Mouse (Mus musculus): ENCODE measurements at regions not wholly inside any gene's neighbourhood (a gene's known extent, or its start where the extent isn't known, plus 50 kb on each side); places are given as distances from the start of the nearest gene placed in this dataset.
A peak's percentile ranks its signal among the peaks of the same experiment; 100 is the strongest.

DNA sequence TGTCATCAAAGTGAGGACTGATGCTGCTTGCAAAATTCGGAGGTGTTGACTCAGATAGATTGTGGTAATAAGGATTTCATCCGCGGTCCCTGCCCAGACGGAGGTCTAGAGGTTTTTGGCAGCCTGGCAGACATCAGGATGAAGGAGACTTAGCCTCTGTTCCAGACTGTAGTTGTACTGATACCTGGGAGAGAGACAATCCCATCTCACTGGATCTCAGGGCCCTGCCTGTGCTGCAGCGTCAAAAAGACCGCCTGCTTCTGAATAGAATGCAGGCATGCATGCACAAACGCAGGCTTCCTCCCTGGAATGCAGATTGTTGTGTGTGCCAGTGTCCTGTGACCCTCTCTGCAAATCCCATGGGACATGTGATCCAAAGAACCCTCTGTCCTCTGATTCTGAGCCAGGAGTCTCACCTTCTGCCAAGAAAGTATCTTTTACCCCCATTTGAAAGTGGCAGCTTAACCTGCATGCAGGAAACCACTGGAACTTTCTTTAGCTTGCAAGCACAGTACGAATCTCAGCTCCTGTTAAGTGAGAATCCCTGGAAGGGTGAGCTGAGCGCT, 155.2 kb downstream of the Syk start:
- no peaks in the 10 kb centered on the region for H3K36me3 ChIP-seq
- no peaks in the 10 kb centered on the region for H3K27me3 ChIP-seq
- H3K4me1 ChIP-seq (replicated peaks) = peaks cover 17% of the 10 kb centered on the region
- no peaks in the 10 kb centered on the region for H3K9me3 ChIP-seq (replicated peaks)
- H3K4me3 ChIP-seq = no peak overlapping the region
- ATAC-seq (replicated peaks; ENCODE audit: insufficient number of reproducible peaks, insufficient read depth, low FRiP score, low read depth) = no peak
- WGBS = 63% methylated on average over 9 of the region's 9 CpGs
- H3K27ac ChIP-seq = no peak overlapping the region
- no peak overlapping the region for H3K9ac ChIP-seq
- H3K4me2 ChIP-seq = no peak overlapping the region

DNA sequence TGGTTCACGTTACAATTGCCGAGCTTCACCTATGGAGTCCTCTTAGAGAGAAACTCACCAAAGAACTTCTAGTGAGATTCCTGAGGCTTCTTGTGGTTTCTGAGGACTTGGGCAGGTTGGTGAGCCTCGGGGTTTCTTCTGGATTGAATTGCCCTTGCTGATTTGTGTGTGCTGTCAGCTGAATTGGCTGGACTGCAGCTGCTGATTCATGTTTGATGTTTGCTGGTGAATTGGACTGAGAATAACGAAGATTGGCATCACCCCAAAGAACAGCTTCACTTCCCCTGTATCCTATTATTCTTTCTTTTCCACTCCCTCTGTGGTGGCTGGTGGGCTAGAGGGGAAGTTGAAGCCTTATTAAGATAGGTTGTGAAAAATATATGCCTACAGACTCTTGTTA, 158.4 kb downstream of the Syk start:
- no peak overlapping the region for H3K4me3 ChIP-seq
- H3K4me2 ChIP-seq = no peak overlapping the region
- no peaks in the 10 kb centered on the region for H3K9me3 ChIP-seq (replicated peaks)
- H3K36me3 ChIP-seq = no peaks in the 10 kb centered on the region
- peaks cover 7% of the 10 kb centered on the region for H3K4me1 ChIP-seq (replicated peaks)
- H3K9ac ChIP-seq = no peak overlapping the region
- no peaks in the 10 kb centered on the region for H3K27me3 ChIP-seq
- H3K27ac ChIP-seq = no peak overlapping the region
- WGBS = 77% methylated on average over 4 of the region's 4 CpGs
- ATAC-seq (replicated peaks; ENCODE audit: insufficient number of reproducible peaks, insufficient read depth, low FRiP score, low read depth) = no peak

DNA sequence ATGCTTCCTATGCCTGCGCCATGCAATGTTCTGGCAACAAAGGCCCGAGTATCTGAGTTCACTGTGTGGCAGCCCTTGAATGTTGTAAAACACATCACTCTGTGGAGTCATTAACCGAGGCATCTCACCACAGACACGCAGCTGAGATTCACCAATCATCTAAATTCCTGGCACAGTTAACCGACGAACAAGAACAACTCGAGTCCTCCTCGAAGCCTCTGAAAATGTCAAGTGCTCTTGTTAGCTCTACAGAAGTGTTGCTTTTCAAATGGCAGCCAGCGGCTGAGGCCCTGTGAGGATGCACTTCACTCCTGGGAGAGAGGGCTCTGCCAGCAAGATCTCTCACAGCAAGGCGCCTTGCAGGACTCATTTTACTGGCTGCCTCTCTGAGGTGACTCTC, 173.0 kb downstream of the Syk start:
- no peak for ATAC-seq (replicated peaks; ENCODE audit: insufficient number of reproducible peaks, insufficient read depth, low FRiP score, low read depth)
- H3K36me3 ChIP-seq = no peaks in the 10 kb centered on the region
- WGBS = 47% methylated on average over 10 of the region's 10 CpGs
- H3K27me3 ChIP-seq = no peaks in the 10 kb centered on the region
- H3K4me3 ChIP-seq = no peak overlapping the region
- no peak overlapping the region for H3K27ac ChIP-seq
- H3K4me2 ChIP-seq = no peak overlapping the region
- H3K9me3 ChIP-seq (replicated peaks) = no peaks in the 10 kb centered on the region
- H3K9ac ChIP-seq = no peak overlapping the region
- peaks cover 16% of the 10 kb centered on the region for H3K4me1 ChIP-seq (replicated peaks)

DNA sequence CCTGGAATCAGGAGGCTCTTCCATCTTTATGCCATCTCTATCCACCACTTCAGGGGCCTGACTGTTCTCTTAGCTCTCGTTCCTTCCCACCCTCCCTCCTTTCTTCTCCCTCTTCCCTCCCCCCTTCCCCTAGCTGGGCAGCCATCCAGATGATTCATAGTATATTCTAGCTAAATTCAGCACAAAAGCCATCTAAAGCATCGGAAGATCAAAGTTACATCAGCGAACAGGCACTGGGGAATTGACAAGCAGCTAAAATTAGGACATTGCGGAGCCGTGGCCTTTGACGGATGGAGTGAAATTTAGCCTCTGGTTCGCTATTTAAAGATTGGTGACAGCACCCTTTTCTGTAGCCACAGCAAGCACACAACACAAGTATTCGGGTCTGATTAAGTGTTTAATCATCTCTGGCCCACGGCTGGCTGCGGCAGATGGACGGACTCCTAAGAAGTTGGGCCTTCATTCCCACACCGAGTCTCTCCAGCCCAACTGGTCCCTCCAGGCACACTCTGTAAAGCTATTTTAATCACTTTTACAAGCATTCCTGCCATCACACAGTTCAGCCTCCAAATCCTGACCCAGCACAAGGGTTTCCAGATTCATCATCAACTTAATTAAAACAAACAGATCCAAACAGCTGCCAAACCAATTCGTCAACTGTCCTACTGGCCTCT, 163.8 kb downstream of the Auh start:
- no peaks in the 10 kb centered on the region for H3K9me3 ChIP-seq (replicated peaks)
- H3K4me2 ChIP-seq = peak overlapping the region; percentile 12
- no peaks in the 10 kb centered on the region for H3K36me3 ChIP-seq
- no peak overlapping the region for H3K4me3 ChIP-seq
- H3K9ac ChIP-seq = no peak overlapping the region
- H3K27me3 ChIP-seq = no peaks in the 10 kb centered on the region
- WGBS = 10% methylated on average over 13 of the region's 13 CpGs
- H3K27ac ChIP-seq = peak overlapping the region; percentile 83
- peak; percentile 78 for ATAC-seq (replicated peaks; ENCODE audit: insufficient number of reproducible peaks, insufficient read depth, low FRiP score, low read depth)
- H3K4me1 ChIP-seq (replicated peaks) = peaks cover 33% of the 10 kb centered on the region

DNA sequence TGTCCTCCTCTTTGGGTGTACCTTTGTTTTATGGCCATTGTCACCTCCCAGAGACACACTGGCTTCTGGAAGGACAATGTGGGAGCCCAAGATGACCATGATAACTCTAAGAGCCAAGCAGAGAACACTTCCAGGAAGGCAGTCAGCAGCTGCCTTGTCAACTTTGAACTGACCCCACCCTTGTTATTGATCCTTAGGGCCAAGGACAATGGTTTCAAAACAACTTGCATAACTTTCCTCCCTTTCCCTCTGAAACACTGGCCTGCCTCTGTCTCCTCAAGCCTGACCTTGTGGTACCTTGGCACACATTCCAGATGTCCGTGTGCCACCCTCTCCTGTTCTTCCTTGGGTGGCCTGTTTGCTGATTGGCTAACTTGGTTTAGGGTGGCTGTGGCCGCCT, 163.2 kb downstream of the Auh start:
- Histone ChIP-seq H3K27ac (peak overlapping the region; percentile 83), H3K9ac (no peak overlapping the region), H3K9me3 (replicated peaks) (no peaks in the 10 kb centered on the region), H3K4me3 (no peak overlapping the region), H3K4me1 (replicated peaks) (peaks cover 35% of the 10 kb centered on the region), H3K4me2 (0 out of 2 replicates have a peak overlapping the region, but pooled peaks have one; percentile 12), H3K27me3 (no peaks in the 10 kb centered on the region), H3K36me3 (no peaks in the 10 kb centered on the region)
- WGBS = 74% methylated on average over 2 of the region's 2 CpGs
- ATAC-seq (replicated peaks; ENCODE audit: insufficient number of reproducible peaks, insufficient read depth, low FRiP score, low read depth) = no peak

DNA sequence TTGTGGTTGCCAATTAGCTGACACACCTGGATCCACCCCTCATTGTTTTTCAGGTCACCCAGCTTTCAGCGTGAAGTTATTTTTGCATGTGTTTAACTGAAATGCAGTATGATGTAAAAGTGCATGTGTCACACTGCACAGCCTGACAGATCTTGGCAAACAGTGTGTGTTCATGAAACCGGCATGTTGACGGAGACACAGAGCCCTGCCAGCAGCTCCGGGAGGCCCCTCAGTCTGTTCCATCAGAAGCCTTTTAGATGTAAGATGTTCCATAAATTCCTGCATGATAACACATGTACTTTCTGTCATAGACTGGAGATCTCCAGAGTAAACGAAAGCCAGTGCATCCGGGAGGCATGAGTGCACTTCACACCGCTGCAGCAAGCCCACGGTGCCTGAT, 159.5 kb downstream of the Auh start:
- ATAC-seq (replicated peaks; ENCODE audit: insufficient number of reproducible peaks, insufficient read depth, low FRiP score, low read depth) = no peak
- Histone ChIP-seq H3K9me3 (replicated peaks) (no peaks in the 10 kb centered on the region), H3K4me3 (no peak overlapping the region), H3K9ac (no peak overlapping the region), H3K27me3 (no peaks in the 10 kb centered on the region), H3K36me3 (no peaks in the 10 kb centered on the region), H3K4me1 (replicated peaks) (peaks cover 32% of the 10 kb centered on the region), H3K4me2 (no peak overlapping the region), H3K27ac (no peak overlapping the region)
- 40% methylated on average over 8 of the region's 8 CpGs for WGBS

DNA sequence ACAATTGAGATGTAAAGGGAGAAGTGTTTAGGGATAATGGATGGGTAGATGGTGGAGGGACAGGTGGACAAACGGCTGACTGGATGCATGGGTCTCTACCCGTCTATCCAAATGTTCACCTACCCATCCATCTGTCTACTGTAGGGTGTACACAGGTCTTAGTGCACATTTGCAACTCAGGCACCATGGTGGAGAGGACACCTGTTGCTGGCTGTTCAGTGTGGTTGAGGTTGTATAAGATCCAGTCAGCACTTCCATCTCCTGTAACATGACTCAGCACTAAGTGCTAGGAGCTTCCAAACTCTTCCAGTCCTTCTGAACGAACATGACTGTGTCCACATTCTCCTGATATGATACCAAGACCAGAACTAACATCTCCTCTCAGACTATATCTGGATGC, 158.0 kb downstream of the Auh start:
- ATAC-seq (replicated peaks; ENCODE audit: insufficient number of reproducible peaks, insufficient read depth, low FRiP score, low read depth) = no peak
- WGBS = 88% methylated on average over 3 of the region's 3 CpGs
- Histone ChIP-seq H3K4me1 (replicated peaks) (peaks cover 16% of the 10 kb centered on the region), H3K27me3 (no peaks in the 10 kb centered on the region), H3K4me3 (no peak overlapping the region), H3K9me3 (replicated peaks) (no peaks in the 10 kb centered on the region), H3K9ac (no peak overlapping the region), H3K4me2 (no peak overlapping the region), H3K36me3 (no peaks in the 10 kb centered on the region), H3K27ac (no peak overlapping the region)

DNA sequence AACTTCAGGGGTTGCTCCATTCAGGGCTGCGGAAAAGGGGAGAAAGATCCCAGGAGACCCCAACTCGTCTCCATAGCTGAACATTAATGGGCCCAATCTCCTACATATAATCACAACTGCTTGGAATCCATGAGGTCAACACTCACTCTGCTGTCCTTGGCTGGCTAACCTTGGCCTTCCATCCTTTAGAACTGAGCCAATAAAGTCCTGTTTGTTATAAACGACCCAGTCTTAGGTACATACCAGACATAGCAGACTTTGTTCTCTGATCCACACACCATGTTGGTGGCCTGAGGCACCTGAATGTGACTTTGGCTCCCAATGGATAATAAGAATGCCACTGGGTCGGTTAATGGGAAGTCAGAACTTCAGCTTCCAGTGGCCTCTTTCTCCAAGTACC, 157.4 kb downstream of the Auh start:
- Histone ChIP-seq H3K9me3 (replicated peaks) (no peaks in the 10 kb centered on the region), H3K4me2 (no peak overlapping the region), H3K36me3 (no peaks in the 10 kb centered on the region), H3K27me3 (no peaks in the 10 kb centered on the region), H3K27ac (no peak overlapping the region), H3K4me3 (no peak overlapping the region), H3K4me1 (replicated peaks) (peaks cover 20% of the 10 kb centered on the region), H3K9ac (no peak overlapping the region)
- no peak for ATAC-seq (replicated peaks; ENCODE audit: insufficient number of reproducible peaks, insufficient read depth, low FRiP score, low read depth)
- WGBS = 71% methylated on average over 4 of the region's 4 CpGs

DNA sequence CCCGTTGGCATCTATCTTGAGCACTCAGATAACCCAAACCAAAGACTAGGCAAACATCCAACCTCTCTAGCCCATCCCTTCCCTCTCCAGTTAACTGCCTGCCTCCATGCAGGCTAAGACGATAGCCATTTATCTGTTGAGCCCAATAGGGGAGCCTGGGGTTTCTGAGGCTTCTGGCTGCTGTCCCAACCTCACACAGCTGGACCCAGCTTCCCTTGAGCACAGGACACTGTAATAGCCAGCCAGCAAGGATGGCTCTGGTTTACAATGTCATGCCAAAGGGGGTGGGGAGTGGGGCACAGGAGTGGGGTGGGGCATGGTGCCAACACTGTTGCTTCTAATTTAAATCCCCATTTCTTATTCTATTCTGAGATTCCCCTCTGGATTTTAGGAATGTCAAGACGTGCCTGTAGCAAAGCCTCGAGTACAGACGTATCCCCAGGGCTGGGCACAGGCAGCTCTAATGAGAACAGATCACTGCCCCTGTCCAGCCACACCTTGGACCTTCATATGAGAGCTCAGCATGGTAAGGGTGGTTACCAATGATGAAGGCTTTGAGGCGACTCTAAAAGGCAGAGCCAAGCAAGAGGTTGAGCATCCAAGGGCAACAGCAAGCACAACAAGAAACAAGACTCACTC, 152.0 kb downstream of the Auh start:
- ATAC-seq (replicated peaks; ENCODE audit: insufficient number of reproducible peaks, insufficient read depth, low FRiP score, low read depth) = peak; percentile 80
- H3K27me3 ChIP-seq = no peaks in the 10 kb centered on the region
- H3K4me2 ChIP-seq = no peak overlapping the region
- 34% methylated on average over 6 of the region's 6 CpGs for WGBS
- peak overlapping the region; percentile 55 for H3K27ac ChIP-seq
- no peak overlapping the region for H3K9ac ChIP-seq
- H3K4me1 ChIP-seq (replicated peaks) = peaks cover 21% of the 10 kb centered on the region
- H3K4me3 ChIP-seq = no peak overlapping the region
- H3K36me3 ChIP-seq = no peaks in the 10 kb centered on the region
- H3K9me3 ChIP-seq (replicated peaks) = no peaks in the 10 kb centered on the region

DNA sequence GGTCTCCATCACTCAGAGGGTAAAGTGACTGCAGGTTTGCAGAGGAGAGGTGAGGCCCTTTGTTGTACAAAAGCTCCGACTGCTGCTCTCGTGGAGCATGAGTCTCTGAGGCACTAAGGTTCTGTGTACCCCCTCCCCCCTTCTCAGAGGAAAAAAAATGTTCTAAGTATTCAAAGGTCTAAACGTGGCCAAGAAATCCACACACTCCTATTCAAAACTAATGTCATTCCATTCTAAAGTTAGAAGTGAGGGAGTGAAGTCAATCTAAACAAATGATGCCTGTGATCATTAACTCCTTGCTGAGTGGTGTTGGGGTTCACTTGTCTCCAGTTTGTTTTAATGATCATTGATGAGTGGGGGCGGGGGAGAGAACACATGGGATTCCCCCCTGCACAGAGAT, 150.6 kb downstream of the Auh start:
- no peaks in the 10 kb centered on the region for H3K27me3 ChIP-seq
- no peaks in the 10 kb centered on the region for H3K9me3 ChIP-seq (replicated peaks)
- peaks cover 21% of the 10 kb centered on the region for H3K4me1 ChIP-seq (replicated peaks)
- no peak overlapping the region for H3K4me3 ChIP-seq
- no peak overlapping the region for H3K4me2 ChIP-seq
- no peak overlapping the region for H3K9ac ChIP-seq
- no peak overlapping the region for H3K27ac ChIP-seq
- 38% methylated on average over 4 of the region's 4 CpGs for WGBS
- H3K36me3 ChIP-seq = no peaks in the 10 kb centered on the region
- ATAC-seq (replicated peaks; ENCODE audit: insufficient number of reproducible peaks, insufficient read depth, low FRiP score, low read depth) = no peak
